ENCODE assay signal across 22 mouse cellular contexts in genomic region chr10:118709718-118710117, GRCm38 (mm10).
"Had no signal": no experiment of that assay in that cellular context is flagged by ENCODE, and none has a peak within 500 bp of the region (broad histone marks: within the 10 kb centered on the region; RNA-seq: fewer than 3 reads in every experiment).

No protein-coding gene starts in this region.

- H3K27me3 ChIP-seq: limb, embryonic 13.5 days; liver, embryonic 12.5 days; liver, embryonic 15.5 days; lung, embryonic 15.5 days; megakaryocyte, embryonic 14.5 days; midbrain, embryonic 13.5 days; neural tube, embryonic 13.5 days had no signal

- H3K9me3 ChIP-seq: limb, embryonic 10.5 days; limb, embryonic 13.5 days; liver, embryonic 12.5 days; liver, embryonic 15.5 days; lung, embryonic 15.5 days; midbrain, embryonic 10.5 days; midbrain, embryonic 13.5 days; neural tube, embryonic 13.5 days had no signal

- H3K4me3 ChIP-seq: limb, embryonic 10.5 days; limb, embryonic 13.5 days; liver, embryonic 12.5 days; liver, embryonic 15.5 days; lung, embryonic 15.5 days; megakaryocyte, embryonic 14.5 days; midbrain, embryonic 10.5 days; midbrain, embryonic 13.5 days; neural tube, embryonic 13.5 days had no signal

- ATAC-seq: liver, embryonic 12.5 days; midbrain, embryonic 13.5 days; midbrain, embryonic 16.5 days had no signal

- H3K9ac ChIP-seq: limb, embryonic 13.5 days; liver, embryonic 12.5 days; liver, embryonic 15.5 days; lung, embryonic 15.5 days; midbrain, embryonic 13.5 days; neural tube, embryonic 13.5 days had no signal

- H3K4me1 ChIP-seq: liver, embryonic 15.5 days; lung, embryonic 15.5 days had no signal

- DNase-seq: kidney, adult 11 months; kidney, adult 9 months; kidney, postnatal 14 days; liver; lung, adult 18-20 months; lung, postnatal 10 days; lung, postnatal 36 days; retina, postnatal 1 day; right cerebral cortex, postnatal 25 days; spleen, adult 18-20 months; thymus, adult 18-20 months; thymus, postnatal 36 days had no signal

- H3K27ac ChIP-seq: limb, embryonic 10.5 days; limb, embryonic 13.5 days; liver, embryonic 12.5 days; liver, embryonic 15.5 days; lung, embryonic 15.5 days; midbrain, embryonic 10.5 days; midbrain, embryonic 13.5 days; neural tube, embryonic 13.5 days had no signal

- H3K36me3 ChIP-seq: limb, embryonic 10.5 days; limb, embryonic 13.5 days; liver, embryonic 12.5 days; liver, embryonic 15.5 days; lung, embryonic 15.5 days; midbrain, embryonic 10.5 days; midbrain, embryonic 13.5 days; neural tube, embryonic 13.5 days had no signal

- H3K4me2 ChIP-seq: limb, embryonic 13.5 days; liver, embryonic 12.5 days; liver, embryonic 15.5 days; lung, embryonic 15.5 days; midbrain, embryonic 13.5 days; neural tube, embryonic 13.5 days had no signal
